Mouse (Mus musculus) lung, postnatal 0 days (tissue): ENCODE results near the gene Pmm1. TPM values are rescaled to one million over a fixed set of nuclear protein-coding genes. Genes with fewer than 3 reads are reported as not detected.

ENCODE experiments used
- ATAC-seq: fragments of 200-750 bp; cut with Nextera tagmentation; 2 replicates; pipeline ENCODE4 v1.8.0; 2017; ENCODE audit warnings: moderate library complexity
- DNase-seq: peaks from one replicate; pipeline ENCODE4 v3.0.0-alpha.2; 2016; ENCODE audit warnings: low spot score
- H3K27ac ChIP-seq: fragments of 300-500 bp; sonication (generic); 2 replicates; pipeline ENCODE4 v1.5.1; 2014; ENCODE audit warnings: antibody characterized with exemption, mild to moderate bottlenecking, low read length, mixed read lengths
- H3K27me3 ChIP-seq: fragments of 300-500 bp; sonication (generic); replicated peaks from 2 replicates; pipeline ENCODE4 v1.6.1; 2014; ENCODE audit warnings: low read length, mixed read lengths; ENCODE audit not compliant: insufficient read depth
- H3K36me3 ChIP-seq: fragments of 300-500 bp; sonication (generic); 2 replicates; pipeline ENCODE4 v1.6.1; 2014; ENCODE audit warnings: low read length, mixed read lengths; ENCODE audit not compliant: insufficient read depth
- H3K4me1 ChIP-seq: fragments of 300-500 bp; sonication (generic); 2 replicates; pipeline ENCODE4 v1.6.1; 2014; ENCODE audit warnings: antibody characterized with exemption, low read depth, low read length, mixed read lengths; ENCODE audit not compliant: insufficient read depth
- H3K4me2 ChIP-seq: fragments of 300-500 bp; sonication (generic); replicated peaks from 2 replicates; pipeline ENCODE4 v1.6.1; 2014; ENCODE audit warnings: low read depth, mild to moderate bottlenecking, low read length, moderate library complexity, mixed read lengths
- H3K4me3 ChIP-seq: fragments of 300-500 bp; sonication (generic); 2 replicates; pipeline ENCODE4 v1.5.1; 2014; ENCODE audit warnings: low read depth, low read length
- H3K9ac ChIP-seq: fragments of 300-500 bp; sonication (generic); replicated peaks from 2 replicates; pipeline ENCODE4 v1.6.1; 2014; ENCODE audit warnings: low read depth, mild to moderate bottlenecking
- H3K9me3 ChIP-seq: fragments of 300-500 bp; sonication (generic); 2 replicates; pipeline ENCODE4 v1.6.1; 2016; ENCODE audit warnings: low read length, mixed read lengths
- CTCF ChIP-seq: IDR thresholded peaks from 2 replicates; pipeline ENCODE4 v1.5.1; 2016; ENCODE audit warnings: antibody characterized with exemption, mild to moderate bottlenecking
- EP300 ChIP-seq: IDR thresholded peaks from 2 replicates; pipeline ENCODE4 v1.6.1; 2016; ENCODE audit warnings: antibody characterized with exemption, mild to moderate bottlenecking, control low read depth
- WGBS: fragments of 180-500 bp; shearing (Covaris S2); extraction: QIAGEN DNeasy Blood & Tissue Kit; methylation state at CpG from one replicate; pipeline ENCODE4 v1.1.7; 2014; 5-methylcytosine and 5-hydroxymethylcytosine counted together
- polyA plus RNA-seq: library from polyadenylated mRNA; unstranded; fragments of >200 nt; fragmentation: Nextera tagmentation; extraction: Ambion mirVana; gene quantifications from 2 replicates; pipeline ENCODE4 v1.2.1, GENCODE M21; 2015

The Pmm1 gene
- polyA plus RNA-seq, 1 experiment from 2014 or later, result 23.4 TPM

DNA sequence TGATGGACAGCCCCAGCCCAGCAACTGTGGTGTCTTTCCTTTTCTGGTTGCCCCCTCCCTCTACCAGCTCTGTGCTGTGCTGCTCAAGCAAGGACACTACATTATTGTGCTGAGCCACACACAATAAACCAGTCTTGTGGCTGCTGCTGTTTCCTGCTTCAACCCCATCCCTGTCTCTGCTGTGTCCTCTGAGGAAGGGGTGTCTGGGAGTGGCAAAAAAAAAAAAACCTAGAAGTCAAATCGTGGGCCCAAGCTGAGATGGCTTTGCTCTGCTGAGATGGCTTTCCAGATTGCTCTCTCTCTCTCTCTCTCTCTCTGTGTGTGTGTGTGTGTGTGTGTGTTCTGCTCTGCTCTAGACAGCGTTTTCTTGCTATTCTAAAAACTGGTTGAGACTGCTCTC is 7.7 kb upstream of the Pmm1 start:
- H3K27me3 ChIP-seq, result no peaks in the 10 kb centered on the region
- no peak overlapping the region for H3K4me3 ChIP-seq
- H3K4me1 ChIP-seq, result no peaks in the 10 kb centered on the region
- H3K9ac ChIP-seq, result no peak overlapping the region
- H3K9me3 ChIP-seq, result no peaks in the 10 kb centered on the region
- no peak overlapping the region for H3K27ac ChIP-seq
- H3K36me3 ChIP-seq, result no peaks in the 10 kb centered on the region
- ATAC-seq, result no peak
- WGBS, result 50% methylated on average over 2 of the region's 2 CpGs
- TF ChIP-seq CTCF (no peak), EP300 (no peak)
- H3K4me2 ChIP-seq, result no peak overlapping the region
- DNase-seq, result no peak

- WGBS, result 77% methylated on average over 5 of the region's 5 CpGs
- ATAC-seq (no peak), DNase-seq (no peak)
- no peak overlapping the region for H3K27ac ChIP-seq
- H3K27me3 ChIP-seq, result no peaks in the 10 kb centered on the region
- H3K4me3 ChIP-seq, result no peak overlapping the region
- no peaks in the 10 kb centered on the region for H3K36me3 ChIP-seq
- H3K4me2 ChIP-seq, result no peak overlapping the region
- H3K9ac ChIP-seq, result no peak overlapping the region
- no peaks in the 10 kb centered on the region for H3K9me3 ChIP-seq
- TF ChIP-seq EP300, result no peak
- no peak for TF ChIP-seq CTCF
- H3K4me1 ChIP-seq, result no peaks in the 10 kb centered on the region
Measured at GRCm38 (mm10) chr15:81967821-81968220, 7.1 kb upstream of the Pmm1 start.

GRCm38 (mm10) chr15:81966062-81966829 is 5.5 kb upstream of the Pmm1 start:
- no peak overlapping the region for H3K27ac ChIP-seq
- H3K4me2 ChIP-seq, result no peak overlapping the region
- H3K9ac ChIP-seq, result no peak overlapping the region
- ATAC-seq (peak; percentile 65), DNase-seq (peak; percentile 22)
- H3K4me3 ChIP-seq, result no peak overlapping the region
- no peaks in the 10 kb centered on the region for H3K9me3 ChIP-seq
- no peaks in the 10 kb centered on the region for H3K4me1 ChIP-seq
- no peaks in the 10 kb centered on the region for H3K27me3 ChIP-seq
- 50% methylated on average over 11 of the region's 14 CpGs for WGBS
- TF ChIP-seq CTCF, result no peak
- H3K36me3 ChIP-seq, result no peaks in the 10 kb centered on the region

DNA sequence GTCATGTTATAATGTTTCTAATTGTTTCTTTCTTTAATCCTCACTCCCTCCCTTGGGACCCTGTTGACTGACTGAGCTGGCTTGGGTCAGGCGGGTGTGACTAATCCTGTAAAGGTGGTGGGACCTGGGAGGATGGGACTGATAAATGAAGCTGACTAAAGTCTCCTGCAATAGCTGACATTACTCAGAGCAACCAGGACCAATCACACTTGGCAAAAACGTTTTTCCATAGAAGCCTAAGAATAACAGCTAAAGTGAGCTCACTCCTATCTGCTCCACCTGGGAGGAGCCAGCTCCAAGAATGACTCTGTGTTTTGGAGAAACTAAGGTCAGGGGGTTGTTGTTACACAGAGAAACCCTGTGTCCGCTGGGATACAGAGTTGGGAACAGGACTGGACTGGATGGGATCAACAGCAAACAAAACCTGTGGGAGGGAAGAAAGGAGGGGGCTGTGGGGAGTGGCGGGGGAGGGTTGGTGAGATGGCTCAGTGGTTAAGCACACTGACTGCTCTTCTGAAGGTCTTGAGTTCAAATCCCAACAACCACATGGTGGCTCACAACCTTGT is 4.3 kb upstream of the Pmm1 start:
- no peak for DNase-seq
- H3K27ac ChIP-seq, result no peak overlapping the region
- no peaks in the 10 kb centered on the region for H3K27me3 ChIP-seq
- no peak overlapping the region for H3K4me2 ChIP-seq
- ATAC-seq, result no peak
- TF ChIP-seq CTCF, result no peak
- TF ChIP-seq EP300, result no peak
- WGBS, result 67% methylated on average over 4 of the region's 4 CpGs
- H3K4me1 ChIP-seq, result no peaks in the 10 kb centered on the region
- H3K9me3 ChIP-seq, result no peaks in the 10 kb centered on the region
- no peak overlapping the region for H3K9ac ChIP-seq
- H3K4me3 ChIP-seq, result no peak overlapping the region
- H3K36me3 ChIP-seq, result no peaks in the 10 kb centered on the region

- Histone ChIP-seq H3K27ac (no peak overlapping the region), H3K9ac (no peak overlapping the region), H3K9me3 (no peaks in the 10 kb centered on the region), H3K27me3 (no peaks in the 10 kb centered on the region), H3K4me2 (no peak overlapping the region), H3K36me3 (no peaks in the 10 kb centered on the region), H3K4me3 (no peak overlapping the region), H3K4me1 (no peaks in the 10 kb centered on the region)
- no peak for ATAC-seq
- DNase-seq, result no peak
- 30% methylated on average over 1 of the region's 1 CpGs for WGBS
- TF ChIP-seq EP300 (no peak), CTCF (no peak)
Measured at GRCm38 (mm10) chr15:81964262-81964661, 3.5 kb upstream of the Pmm1 start.

DNA sequence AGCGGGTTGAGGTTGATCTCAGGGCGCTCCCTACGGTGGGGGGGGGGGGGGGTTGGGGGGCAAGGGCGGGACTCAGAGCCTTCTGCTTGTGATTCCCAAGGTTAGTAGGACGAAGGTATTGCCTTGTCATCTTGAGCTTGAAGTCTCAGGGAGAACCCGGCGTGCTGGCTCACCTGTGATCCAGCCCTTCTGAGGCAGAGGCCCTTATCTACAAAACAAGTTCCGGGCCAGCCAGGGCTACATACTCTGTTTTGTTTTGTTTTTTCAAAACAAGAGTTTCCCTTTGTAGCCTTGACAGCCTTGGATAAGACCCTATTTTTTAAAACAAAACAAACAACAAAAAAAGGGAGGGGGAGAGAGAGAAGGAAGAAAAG is 335 bp upstream of the Pmm1 start:
- DNase-seq, result no peak
- no peak for ATAC-seq
- peak overlapping the region; percentile 59 for H3K4me3 ChIP-seq
- H3K9me3 ChIP-seq, result no peaks in the 10 kb centered on the region
- peak overlapping the region; percentile 100 for H3K4me2 ChIP-seq
- H3K4me1 ChIP-seq, result no peaks in the 10 kb centered on the region
- no peaks in the 10 kb centered on the region for H3K27me3 ChIP-seq
- TF ChIP-seq EP300 (no peak), CTCF (no peak)
- peak overlapping the region; percentile 20; the same call in 1 of the 2 replicates for H3K27ac ChIP-seq
- under 1% methylated on average over 7 of the region's 8 CpGs for WGBS
- no peak overlapping the region for H3K9ac ChIP-seq
- H3K36me3 ChIP-seq, result no peaks in the 10 kb centered on the region
